Mouse (Mus musculus) kidney, postnatal 4 days (tissue): ENCODE measurements around the gene Lsm4.

Experiments used
- DNase-seq, 2 experiments: peaks; one replicate each; pipeline ENCODE4 v3.0.0; 2021; ENCODE audit warnings: mixed read lengths in 2 of 2

Gene Lsm4

DNA sequence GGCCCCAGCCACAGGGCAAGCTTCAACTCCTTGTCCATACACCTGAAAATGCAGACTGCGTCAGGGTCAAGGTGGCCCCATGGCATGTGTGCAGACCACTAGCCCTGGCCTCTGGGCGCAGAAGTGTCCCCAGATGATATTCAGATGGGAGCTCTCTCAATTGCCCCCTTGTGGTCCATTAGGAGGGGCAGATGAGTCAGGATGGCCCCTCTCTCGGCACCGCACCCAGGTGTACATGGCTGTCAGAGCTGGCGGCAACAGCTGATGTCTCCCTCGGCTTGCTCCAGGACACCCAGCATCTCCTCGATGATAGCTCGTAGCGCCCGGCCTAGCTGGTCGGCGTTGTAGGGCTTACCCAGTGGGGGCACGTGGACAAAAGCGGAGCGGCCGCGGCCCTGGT is 22.7 kb upstream of the Lsm4 start:
- DNase-seq, result no peak

DNA sequence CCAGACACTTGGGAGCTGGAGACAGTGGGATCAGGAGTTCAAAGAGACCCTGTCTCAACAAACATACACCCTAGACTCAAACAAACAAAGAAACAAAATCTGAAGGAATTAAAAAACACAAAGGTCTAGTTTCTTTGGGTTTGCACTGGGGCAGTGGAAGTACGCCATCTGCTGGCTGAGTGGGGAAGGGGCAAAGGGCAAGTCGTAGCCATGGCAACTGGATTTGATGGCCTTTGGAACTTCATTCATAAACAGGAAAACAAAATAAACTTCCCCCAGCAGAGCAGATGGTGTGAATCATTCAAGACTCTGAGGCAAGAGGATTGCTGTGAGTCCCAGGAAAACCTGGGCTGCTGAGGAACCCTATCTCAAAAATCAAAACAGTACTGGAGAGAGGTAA is 19.8 kb upstream of the Lsm4 start:
- peak; percentile 78 to 83 for DNase-seq

DNA sequence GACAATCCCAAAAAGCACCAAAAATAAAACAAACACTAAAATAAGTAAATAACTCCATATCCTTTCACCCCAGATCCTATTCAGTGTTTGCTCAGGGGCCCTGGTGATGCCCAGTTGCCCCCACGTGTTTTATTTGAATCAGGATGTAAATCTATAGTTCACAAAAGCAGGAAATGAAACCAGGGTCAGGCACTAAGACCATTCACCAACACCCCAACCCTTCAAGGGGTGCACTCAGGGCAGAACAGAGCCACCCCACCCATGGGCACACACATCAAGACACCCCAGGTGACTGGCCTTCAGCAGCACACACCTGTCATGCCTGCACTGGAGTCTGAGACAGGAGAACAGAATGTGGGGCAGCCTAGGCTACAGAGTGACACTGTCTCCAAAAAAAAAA is 18.9 kb upstream of the Lsm4 start:
- no peak for DNase-seq

DNA sequence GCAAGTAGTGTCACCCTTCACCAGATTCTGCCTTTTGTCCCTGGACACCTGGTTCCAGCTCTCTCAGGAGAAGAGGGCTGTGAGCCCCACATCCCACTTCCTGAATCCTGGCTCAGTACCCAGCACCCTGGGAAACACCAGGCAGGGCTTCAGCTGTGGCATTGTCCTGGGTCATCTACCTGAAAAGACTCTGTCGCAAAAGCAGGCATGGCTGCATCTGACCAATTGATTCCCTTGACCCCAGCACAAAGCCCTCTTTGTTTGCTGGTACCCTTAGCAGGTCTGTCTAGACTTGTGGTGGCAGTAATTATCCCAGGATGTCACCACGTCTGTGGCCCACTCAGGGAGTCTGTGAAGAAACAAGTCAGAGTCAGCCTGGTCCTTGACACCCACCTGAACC is 17.6 kb upstream of the Lsm4 start:
- DNase-seq, result no peak

DNA sequence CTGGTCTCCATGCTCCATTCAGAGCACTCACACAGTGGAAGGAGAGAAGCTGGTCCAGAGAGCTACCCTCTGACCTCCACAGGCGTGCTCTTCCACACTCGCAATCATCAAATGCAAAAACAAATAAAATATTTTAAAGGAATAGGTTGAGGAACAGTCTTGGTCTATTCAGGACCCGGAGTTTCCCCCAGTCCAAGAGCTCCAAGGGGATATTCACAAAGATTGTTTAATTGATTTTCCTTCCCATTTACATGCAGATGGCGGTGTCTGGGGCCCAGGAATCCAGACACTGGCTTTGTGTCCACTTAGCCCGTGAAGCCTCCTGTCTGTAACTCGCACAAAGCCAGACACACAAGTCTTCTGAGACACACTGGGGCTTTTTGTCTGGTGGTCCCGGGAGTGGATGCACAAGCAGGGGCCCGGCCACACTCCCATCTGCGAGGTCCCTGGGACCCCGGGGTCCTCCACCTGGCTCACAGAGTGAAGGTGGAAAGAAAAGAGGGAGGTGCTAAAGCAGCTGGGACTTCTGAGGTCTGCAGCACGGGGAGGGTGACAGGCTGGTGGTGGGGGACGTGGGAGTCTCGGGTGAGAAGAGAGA is 16.8 kb upstream of the Lsm4 start:
- DNase-seq, result no peak

DNA sequence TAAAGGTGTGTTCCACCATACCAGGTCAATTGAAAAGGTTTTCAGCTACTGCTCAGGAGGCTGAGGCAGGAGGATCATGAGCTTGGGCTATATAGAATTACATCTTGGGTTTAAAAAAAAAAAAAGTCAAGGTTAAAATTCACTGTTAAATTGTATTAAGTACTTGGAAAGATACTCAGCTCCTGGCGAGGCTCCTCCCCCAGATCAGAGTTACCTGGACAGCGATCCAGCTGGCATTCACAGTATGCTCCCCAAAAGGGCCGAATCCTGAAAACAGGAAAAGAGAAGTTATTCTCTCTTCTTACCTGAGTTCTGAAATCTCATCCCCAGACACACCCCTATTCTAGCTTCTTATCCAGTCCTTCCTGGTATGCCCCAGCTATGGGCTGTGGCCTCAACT is 15.8 kb upstream of the Lsm4 start:
- no peak for DNase-seq

DNA sequence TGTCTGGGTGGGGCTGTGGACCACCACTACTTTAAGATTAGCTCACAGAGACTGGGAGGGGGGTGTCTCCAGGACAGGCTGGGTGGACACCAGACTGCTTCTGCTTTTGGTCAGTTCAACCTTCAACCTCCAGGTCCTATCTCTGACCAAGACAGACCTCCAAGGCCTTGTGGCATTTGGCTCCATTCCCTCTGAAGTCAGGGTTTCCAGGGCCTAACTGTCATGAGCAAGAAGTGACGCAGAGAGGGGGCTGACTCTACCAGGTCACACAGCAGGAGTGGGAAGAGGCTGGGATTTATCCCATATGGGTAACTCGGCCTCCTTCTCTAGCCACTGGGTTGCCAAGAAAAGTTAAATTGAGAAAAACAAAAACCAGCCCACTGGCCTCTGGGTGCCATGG is 15.3 kb upstream of the Lsm4 start:
- no peak for DNase-seq

DNA sequence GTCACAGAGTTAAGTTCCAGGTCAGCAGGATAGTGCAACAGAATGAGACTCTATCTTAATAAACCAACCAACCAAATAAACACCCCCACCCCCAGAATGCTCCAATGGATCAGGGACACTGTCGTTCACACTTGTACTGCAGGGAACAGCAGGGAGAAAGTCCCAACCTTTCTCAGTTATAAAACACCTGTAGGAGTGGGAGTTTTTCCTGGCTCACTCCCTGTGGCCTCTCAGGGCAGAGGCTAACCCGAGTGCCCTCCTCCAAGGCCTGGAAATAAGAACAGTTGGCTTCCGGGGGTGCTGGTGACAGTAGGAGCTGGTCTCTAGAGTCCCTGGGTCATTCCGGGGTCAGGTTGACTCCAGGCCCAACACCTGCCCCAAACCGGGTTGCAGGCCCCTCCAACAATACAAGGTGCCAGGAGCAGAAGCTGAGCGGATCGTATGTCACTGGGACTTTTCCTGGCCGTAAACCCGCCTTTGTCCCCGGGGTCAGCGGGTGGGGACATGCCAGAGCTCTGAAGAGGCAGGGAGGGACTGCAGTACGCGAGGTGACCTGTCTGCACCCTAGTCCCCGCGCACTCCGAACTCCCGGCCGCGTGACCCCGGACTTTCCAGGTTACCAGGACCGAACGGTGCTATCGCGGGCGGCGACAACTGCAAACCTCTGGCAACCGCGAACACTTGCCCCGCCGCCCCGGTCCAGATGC is 14.0 kb upstream of the Lsm4 start:
- no peak for DNase-seq

DNA sequence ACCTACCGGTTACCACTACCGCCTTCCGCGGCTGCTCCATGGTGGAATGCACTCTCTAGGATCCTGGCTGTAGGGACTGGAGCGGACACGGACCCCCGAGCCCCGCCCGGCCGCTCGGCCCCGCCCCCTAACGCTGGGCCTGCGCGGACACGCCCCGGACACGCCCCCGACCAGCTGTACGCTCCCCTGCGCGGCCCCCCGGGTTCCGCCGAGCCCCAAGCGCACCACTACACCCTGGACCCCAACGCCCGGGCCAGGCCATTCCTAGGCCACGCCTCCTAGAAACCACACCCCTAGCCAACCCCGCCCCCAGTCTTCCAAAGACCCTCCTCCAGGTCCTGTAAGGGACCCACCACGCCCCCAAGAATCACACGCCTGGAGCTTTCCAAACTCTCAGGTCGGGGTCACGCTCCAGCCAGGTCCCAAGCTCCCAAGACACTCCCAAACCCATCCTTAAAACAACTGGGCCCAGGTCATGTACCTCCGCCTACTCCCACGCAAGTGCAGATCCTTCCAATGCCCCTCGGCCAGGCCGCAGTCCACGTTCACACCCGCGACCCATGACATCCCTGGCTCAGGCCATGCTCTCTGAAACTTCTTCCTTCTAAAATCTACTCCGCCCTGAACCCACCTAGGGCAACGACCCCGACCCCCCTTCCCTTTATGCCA is 13.3 kb upstream of the Lsm4 start:
- peak; percentile 98 for DNase-seq

DNA sequence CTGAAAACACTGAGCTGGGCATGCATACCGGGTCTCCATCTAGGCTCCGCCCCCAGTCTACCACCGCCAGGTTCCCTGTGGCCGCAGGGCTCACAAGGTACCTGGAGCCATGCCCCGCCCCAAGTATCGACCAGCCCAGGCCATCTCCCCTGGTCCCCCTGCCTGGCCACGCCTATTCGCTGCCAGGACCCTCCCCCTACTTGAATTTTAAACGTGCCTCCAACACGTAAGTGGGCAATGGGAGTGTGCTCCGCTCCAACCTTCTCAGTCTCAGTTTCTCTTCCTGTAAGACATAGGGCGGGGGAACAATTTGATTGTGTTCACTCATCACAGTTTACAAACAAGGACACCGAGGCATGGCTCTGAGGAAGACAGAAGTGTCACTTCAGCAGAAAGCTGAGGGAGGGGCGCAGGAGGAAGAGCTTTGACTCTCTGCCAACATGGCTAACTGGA is 12.7 kb upstream of the Lsm4 start, which contains the start of gene Pgpep1:
Pgpep1 (minus strand) TSS at position 116 of the 453 bp plus-strand sequence.
- peak; percentile 61 to 77 for DNase-seq

DNA sequence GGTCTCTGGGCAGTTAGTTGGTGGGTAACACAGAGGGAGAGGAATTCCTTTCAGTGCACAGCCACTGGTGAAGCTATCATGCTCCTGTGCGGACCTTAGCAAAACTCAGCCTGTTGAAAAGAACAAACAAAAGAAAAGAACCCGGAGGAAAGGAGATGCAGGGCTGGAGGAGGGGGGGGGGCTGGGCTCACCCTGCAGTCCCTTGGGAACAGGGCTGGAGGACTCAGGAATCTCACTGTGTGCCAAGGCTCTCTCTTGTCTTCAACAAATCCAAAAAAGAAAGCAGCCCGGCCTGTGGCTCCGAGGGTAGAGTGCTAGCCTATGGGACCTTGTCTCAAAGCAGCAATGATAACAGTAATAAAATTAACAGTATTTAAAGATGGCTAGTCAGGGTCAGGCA is 9.4 kb upstream of the Lsm4 start:
- DNase-seq, result no peak

DNA sequence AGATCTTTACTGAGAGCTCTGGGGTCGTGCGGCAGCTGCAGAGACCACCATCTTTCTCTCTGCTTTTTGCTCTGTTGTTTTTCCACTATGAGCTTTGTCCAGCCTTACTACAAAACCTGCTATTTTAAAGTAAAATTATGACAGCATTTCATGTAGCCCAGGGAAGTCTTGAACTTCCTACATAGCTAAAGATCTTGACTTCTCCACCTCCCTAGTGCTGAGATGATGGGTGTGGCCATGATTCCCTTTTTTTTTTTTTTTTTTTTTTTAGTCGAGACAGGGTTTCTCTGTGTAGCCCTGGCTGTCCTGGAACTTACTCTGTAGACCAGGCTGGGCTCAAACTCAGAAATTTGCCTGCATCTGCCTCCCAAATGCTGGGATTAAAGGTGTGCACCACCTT is 8.4 kb upstream of the Lsm4 start:
- DNase-seq, result no peak

DNA sequence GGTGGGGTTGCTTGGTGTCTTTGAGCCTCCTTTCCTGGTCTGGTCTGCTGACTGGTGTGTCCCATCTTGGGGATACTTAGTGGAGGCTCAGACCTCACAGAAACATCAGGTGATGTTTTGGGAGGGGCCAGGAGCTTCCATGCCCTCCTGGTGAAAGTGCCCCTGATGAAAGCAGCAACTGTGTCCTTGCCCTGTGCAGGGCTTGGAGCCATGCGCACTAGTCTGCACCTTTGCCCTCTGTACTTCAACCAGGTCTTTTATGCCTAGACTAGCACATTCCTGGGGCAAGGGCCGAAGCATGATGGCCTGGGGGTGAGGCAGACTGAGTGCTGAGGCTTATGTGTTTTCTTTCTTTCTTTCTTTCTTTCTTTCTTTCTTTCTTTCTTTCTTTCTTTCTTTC is 7.4 kb upstream of the Lsm4 start:
- peak in 1 of 2 experiments; percentile 67 for DNase-seq

DNA sequence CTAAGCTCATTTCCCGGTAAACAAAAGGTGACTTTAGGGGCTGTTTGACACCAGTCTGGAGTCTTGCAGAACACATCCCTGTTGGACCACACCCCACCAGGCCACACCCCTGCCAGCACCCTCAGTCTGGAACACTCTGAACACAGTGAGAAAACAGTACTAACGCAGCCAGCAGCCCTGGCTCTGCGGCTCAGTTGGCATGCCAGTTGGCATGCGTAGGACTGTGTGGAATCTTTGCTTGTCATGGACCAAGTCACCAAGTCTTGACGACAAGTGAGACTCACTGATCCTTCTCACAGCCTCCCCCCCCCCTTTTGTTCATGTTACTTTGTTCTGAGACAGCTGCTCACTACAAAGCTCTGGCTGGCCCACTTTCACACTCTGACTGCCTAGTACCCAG is 6.0 kb upstream of the Lsm4 start:
- DNase-seq, result no peak

DNA sequence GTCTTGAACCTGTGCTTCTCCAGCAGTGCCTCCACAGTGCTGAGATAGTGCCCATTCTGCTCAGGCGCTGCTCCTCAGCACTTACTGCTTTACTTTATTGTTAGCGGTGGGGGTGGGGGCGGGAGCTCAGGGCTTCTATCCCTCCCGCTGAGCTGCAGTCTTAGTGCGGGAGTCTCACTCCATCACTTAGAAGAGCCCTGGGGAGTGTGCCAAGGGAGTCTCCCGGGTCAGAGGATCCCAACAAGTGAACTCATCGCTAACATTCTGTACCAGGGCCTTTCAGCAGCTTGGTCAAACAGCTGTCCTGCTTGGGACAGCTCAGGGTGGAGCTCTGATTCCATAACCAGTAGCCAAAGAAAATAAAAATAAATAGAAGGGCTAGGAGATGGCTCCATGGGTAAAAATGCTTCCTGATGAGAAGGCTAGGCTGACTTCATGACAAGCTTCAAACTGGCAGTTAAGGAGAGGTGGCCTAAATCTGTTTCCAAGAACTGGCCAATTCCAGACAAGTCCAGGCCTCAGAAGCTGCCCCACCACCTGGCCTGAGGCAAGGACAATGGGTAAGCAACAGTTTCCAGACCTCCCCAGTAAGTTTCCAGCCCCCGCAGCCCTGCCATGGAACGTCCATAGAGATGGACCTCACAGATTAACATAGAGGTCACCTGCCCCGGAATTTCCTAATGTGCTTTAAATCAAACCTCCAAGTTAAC is 1.3 kb upstream of the Lsm4 start:
- DNase-seq, result peak; percentile 63 to 75

DNA sequence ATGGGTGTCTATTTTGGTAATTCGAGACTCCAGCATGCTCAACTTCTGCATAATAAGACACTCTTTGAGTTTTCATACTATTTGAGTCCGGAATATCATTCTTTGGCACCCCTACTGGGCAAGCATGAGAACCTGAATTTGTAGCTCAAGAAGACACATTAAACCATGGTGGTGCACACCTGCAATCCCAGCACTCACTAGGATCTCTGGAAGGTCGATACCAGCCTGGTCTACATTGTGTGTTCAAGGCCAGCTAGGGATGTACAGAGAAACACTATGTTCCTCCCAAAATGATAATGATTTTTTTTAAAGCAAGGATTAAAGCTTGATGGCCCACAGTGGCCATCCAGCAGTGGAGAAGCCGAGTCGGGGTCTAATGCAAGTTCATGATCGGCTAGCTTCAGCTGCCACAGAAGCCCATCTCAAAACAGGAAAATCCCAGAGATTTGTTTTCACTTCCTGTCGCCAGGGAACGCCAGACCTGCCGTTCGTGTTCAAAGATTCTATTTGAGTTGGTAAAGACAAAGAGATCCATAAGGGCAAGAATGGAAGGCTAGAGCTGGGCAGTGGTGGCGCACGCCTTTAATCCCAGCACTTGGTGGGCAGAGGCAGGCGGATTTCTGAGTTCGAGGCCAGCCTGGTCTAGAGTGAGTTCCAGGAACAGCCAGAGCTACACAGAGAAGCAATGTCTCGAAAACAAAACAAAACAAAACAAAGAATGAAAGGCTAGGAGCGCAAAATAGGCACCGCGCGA is 546 bp upstream of the Lsm4 start:
- DNase-seq, result peak in 1 of 2 experiments; percentile 36

DNA sequence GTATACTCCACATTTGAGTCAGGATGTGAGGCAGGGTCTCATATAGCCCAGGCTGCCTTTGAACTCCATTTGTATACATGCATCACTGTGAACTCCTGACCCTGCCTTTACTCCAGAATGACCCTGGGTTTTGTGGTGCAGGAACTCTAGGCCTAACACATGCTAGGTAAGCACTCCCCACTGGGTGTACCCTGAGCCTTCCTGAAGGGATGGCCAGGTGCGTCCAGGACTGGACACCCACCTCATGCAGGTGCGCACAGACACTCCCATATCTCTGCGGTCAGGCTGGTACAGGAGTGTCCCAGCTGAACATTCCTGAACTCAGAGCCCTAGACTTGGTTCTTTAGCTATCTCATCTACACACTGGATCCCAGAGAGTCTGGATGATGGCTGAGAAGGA is 1.1 kb downstream of the Lsm4 start:
- DNase-seq, result peak in 1 of 2 experiments; percentile 12

DNA sequence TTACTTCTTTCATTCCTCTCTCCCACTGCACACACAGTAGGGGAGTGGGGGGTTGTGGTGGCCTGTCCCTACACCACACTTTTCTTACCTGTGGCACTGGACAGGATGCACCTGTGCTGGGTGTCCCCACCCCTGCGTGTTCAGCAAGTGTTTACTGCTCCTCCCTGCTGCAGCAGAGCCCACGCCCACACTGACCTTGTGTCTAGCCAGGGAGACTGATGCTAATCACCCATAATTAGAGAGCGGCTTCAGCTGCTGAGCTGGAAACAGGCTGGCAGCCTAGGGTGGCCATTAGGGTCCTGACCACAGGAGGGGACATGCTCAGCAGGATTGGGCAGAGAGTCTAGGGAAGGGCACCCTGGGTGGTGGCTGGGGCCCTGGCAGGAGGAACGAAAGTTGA is 1.7 kb downstream of the Lsm4 start:
- peak in 1 of 2 experiments; percentile 30 for DNase-seq

DNA sequence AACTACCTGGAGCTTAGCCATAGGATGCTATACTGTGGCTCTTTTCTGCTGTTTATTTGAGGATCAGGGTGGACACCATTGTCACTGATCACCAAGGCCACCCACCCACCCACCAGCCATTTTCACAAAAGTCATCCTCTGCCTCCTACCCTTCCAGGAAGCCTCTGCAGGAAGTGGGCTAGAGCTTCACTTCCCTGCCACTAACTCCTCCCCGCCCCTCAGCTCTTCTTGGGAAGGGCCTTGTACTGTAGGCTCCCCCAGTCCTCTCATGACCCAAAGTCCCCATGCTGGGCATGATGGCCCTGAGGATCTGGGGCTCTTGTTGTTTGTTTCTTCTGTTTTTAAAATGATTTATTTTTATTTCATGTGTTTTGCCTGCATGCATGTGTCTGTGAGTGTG is 2.3 kb downstream of the Lsm4 start:
- DNase-seq, result peak in 1 of 2 experiments; percentile 18

DNA sequence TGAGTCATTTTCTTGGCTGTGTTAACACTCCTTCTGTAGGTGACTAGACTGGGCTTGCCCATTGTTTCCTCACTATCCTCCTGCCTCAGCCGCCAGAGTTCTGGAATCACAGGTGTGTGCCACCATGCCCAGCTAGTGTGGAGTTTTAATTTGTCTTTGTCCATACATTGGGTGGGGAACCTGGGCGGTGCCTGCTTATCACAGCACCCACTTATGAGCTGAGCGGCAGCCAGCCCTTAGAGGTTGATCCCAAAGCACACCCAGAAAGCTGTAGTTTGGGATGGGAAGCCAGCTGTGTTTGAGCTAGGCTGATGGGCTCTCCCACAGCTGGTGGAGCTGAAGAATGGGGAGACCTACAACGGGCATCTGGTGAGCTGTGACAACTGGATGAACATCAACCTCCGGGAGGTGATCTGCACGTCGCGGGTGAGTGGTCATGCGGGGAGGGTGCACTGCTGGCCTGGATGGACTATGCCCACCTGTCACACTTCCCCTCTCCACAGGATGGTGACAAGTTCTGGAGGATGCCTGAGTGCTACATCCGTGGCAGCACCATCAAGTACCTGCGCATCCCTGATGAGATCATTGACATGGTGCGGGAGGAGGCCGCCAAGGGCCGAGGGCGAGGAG is 4.5 kb downstream of the Lsm4 start:
- peak; percentile 47 to 73 for DNase-seq

DNA sequence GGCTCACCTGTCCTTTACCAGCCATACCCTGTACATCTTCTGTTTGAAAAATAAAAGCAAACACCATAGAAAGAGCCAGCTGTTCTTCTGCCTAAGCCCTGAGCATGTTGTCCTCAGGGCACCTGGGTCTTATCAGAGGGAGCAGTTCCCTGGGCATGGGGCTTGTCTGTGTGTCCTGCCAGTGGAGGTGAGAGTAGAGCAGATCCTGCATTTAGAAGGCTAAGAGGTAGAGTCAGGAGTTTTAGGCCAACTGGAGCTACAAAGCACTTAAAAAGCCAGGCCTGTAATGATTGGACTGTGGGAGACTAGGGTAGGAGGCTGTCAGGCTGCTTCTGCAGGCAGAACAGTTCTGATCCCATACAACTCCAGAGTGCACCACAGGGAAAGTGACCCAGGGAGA is 5.6 kb downstream of the Lsm4 start:
- no peak for DNase-seq

DNA sequence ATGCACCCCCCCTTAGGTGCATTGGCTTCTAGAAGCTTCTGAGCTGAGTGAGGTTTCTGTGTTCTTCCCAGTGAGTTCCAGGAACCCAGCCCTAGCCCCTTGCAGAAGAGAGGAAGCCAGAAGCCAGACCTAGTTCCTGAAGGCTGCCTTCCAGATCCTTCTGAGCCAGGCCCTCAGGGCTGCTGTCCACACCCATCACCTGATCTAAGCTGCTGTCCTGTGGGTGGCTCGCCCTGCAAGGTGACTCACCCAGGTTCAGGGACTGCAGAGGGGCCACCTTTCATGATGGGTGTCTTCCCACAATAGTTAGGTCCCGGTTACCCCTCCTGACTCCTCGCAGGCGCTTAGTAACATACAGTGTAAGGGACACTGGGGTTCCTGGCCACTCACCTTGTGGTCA is 6.4 kb downstream of the Lsm4 start:
- no peak for DNase-seq
